Mouse (Mus musculus) thymus, postnatal 10 days (tissue): ENCODE data around the gene Olfr125.

Experiments used
- DNase-seq, 2 experiments: peaks; one replicate each; pipeline ENCODE4 v3.0.0; 2021; ENCODE audit warnings: low spot score in 2 of 2

The Olfr125 gene

GRCm38 (mm10) chr17:37832649-37833048, at the start of gene Olfr125:
Gene Olfr125 (plus strand): TSS chr17:37832949.
- DNase-seq = no peak

DNA sequence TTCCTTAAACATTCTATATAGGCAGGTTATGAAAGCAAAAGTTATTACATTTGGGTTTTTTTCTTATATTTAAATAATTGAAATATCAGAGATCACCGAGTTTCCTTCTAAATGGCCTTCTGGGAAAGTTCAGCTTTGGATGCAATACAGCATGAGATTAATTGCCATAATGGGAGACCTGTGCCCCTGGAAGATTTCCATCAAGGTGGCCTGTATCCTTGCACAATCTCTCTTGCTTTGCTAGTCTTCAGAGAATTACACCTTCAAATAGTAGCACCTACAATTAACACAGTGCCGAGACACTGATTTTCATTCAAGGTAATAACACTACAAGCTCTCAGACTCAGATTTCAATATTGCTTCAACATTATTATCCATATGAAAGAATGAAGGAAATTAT, 39.5 kb upstream of the Olfr125 start, which contains the start of gene Olfr123:
Gene Olfr123 (plus strand): TSS at position 301 of the 400 bp plus-strand sequence.
- no peak for DNase-seq

DNA sequence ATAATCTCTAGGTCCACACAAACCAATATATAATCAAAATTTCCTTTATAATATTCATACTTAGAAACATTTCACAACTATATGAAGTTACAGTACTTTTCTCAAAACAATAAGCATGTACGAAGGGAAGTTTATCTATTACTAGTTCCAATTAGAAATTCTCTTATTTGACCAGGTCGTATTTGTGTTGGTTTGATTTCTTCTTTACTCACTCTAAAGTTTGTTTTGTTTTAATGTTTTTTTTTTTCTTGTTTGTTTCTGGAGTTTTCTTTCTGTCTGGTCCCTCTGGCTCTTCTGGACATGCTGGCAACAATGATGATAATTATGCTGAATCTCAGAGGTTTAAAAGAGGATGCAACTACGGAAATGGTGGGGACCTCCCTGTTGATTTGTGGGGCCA, 33.2 kb upstream of the Olfr125 start, which contains the start of gene Olfr124:
Gene Olfr124 (plus strand): TSS at position 301 of the 400 bp plus-strand sequence.
- no peak for DNase-seq

GRCm38 (mm10) chr17:37847183-37847582, 14.4 kb downstream of the Olfr125 start, which contains the start of gene Olfr126:
Gene Olfr126 (plus strand): TSS chr17:37847483.
- no peak for DNase-seq

GRCm38 (mm10) chr17:37863901-37864300, 31.2 kb downstream of the Olfr125 start:
- no peak for DNase-seq

- DNase-seq = no peak
Observed at GRCm38 (mm10) chr17:37869676-37870205, 37.0 kb downstream of the Olfr125 start.

GRCm38 (mm10) chr17:37873830-37874229, 41.1 kb downstream of the Olfr125 start:
- no peak for DNase-seq
